Mouse (Mus musculus): Measurements from ENCODE around the gene Ak3.

The Ak3 gene

DNA sequence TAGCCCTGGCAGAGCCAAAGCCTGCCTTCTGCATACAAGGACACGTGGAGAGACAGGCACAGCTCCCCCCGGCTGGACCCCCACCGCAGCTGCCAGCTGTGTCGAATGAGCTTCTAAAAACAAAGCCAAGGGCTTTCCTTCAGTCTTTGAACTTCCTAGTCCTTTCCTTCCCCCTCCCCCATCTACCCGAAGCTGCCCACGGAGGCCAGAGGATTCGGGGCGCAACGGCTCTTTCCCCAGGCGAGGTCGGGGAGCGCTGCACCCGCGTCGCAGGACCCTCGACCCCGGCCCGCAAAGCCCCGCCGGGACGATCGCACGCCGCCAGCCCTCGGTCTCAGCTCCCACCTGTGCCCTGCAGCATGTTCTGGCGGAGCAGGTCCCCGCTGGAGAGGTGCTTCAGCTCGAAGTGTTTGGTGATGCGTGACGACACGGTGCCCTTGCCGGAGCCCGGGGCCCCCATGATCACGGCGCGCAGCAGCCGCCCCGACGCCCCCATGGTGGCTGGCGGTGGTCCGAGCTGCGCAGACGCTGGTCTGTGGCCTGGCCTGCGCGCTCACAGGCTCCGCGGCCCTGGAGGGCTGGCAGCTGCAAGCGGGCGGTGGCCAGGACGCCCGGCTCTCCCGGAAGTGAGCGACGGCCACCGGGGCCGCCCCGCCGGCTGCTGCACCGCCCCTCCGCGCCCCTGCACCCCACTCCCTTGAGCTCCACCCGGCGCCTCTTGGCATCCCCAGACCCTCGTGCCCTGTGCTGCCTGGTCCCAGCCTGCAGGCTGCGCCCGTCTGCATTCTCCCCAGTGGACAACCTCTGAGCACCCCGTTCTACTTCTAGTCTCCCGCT lies at the start of gene Ak3:
Ak3 (minus strand) TSS at position 628 of the 837 bp plus-strand sequence.
- peak; percentile 71 to 77 for DNase-seq

DNA sequence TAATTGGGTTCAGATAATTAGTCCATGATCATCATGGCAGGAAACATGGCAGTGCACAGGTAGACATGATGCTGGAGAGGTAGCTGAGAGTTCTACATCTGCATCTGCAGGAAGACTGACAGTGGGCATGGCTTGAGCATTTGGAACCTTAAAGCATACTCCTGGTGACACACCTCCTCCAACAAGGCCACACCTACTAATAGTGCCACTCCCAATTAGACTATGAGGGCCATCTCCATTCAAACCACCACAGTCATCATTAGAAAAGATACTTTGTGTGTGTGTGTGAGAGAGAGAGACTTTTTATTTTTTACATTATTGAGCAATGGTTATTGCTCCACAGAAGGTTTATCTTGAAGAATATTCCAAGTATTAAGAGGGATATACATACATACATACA lies 44.4 kb upstream of the Ak3 start:
- DNase-seq = no peak

DNA sequence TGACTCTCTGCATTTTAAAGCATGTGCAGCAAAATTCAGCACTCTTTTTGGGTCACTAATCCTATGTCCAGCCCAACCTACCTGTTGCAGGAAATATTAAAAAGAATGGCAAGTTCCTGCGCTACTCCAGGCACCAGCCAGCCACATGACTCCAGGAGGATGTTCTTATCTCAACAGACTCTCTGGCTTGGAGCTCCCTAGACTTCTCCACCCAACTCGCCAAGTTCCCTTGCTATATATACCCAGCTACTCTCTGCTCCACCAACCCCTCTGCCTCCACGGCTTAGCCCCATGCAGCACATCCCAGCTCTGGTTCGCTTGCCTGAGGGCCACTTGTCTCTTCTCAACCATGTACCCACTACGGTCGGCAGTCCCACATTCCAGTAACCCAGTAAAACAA lies 40.9 kb upstream of the Ak3 start:
- DNase-seq = no peak

DNA sequence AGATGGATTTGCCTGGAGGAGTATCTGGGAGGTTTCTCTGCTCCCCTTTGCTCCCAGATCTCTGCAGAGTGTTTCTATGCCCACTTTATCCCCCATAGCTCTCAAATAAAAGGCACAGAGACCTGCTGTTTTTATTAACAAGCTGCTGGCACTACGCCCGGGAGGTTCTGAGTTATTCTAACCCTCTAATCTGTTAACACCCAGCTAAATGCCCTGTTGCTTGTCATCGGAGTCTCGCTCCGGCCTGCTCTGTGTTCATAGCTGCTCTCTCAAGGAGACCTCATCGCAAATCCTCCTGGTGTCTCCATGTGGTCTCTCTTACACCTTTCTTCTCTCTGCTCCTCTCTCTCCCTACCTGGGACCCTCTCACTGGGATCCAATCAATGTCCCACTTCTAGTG lies 27.0 kb upstream of the Ak3 start:
- no peak for DNase-seq

DNA sequence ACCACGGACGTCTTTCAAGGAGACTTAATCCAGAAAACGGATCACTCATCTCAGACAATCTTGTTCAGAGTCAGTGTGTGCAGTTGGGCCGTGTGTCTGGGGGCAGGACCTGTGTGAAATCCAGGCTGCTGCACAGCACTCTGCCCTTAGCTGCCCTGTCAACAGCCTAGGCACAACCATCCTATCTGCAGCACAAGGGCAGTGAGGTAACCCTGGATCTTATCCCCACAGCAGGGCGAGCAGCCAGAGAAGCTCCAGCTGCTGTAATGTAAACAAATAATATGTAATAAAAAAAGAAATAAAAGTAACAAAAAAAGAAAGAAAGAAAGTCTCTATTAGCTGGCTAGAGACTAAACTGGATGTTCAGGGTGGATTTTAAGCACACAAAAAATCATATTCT lies 21.4 kb upstream of the Ak3 start:
- DNase-seq = no peak

DNA sequence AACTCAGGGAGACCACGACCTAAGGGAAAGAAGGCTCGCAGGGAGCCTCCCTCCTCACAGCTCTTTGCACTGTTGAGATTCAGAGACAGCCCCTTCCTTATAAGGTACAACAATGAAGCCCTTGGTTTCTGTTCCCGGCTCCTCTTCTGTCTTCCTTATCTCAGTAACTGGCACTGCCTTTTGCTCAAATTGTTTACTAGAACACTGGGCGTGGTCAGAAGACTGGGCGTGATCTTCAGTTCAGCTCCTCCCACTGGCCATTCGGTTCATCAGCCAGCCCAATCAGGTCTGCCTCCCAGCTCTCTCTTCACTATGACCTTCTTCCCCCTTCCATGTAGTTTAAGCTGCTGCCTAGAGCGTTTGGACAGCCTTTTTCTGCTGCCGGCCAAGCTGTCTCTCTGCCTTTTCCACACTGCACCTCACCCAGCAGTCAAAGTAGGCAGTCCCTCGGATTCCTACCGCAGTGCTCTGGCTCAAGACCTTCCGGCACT lies 19.3 kb upstream of the Ak3 start:
- peak; percentile 83 to 86 for DNase-seq

DNA sequence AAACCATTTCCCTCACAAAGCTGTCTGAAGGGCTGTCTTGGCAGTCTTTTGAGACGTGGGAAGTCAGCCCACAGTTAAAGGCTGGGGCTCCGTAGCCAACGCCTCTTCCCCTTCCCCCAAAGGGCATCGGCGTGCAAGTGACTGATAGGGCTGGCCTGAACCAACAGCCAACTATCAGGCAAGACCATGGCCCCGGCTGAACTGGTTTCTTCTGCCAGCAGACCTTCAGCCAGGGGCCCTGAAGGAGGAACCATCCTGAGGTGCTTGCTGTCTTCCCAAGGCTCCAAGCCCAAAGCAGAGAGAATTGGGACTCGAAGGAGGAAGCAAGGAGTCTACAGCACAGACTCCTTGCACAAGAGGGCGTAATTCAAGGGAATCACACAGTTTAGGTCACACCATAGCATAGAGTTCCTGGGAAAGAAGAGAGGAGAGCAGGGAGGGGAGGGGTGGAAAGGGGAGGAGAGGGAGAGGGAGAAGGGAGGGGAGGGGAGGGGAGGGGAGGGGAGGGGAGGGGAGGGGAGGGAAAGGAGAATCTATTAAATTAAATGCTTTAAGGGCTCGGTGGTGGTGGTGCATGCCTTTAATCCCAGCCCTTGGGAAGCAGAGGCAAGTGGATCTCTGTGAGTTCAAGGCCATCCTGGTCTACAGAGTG lies 16.8 kb upstream of the Ak3 start:
- DNase-seq = peak; percentile 24

DNA sequence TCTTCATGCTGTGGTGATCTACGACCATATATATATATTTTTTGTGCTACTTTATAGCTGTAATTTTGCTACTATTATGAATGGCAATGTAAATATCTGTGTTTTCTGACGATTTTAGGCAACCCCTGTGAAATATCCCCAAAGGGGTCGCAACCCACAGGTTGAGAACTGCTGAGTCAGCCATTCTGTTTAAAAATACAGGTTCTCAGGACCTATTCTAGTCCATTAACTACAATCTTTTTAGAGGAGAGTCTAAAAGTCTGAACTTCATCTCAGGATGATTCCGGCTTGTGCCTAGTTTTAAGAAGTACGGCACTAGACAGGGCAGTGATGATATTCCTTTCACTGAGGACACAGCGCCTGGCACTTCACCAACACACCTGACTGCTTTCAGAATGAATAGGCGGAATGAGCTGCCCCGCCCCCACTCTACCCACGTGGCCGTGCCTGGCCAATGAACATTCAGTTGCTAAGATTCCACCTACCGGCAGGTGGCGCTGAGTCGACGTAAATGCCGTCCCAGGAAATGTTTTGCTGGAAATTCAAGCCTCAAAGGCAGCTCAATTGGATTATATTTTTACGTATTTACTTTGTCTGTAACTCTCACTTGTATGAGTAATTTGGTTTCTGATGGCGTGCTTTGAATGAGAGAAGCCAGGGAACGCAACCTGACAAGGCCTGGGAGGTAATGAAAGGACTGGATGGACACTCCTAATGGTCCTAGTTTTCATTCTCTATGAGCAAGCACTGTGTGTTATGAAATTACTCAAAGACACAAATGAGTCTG lies 16.0 kb upstream of the Ak3 start:
- DNase-seq = peak; percentile 97

DNA sequence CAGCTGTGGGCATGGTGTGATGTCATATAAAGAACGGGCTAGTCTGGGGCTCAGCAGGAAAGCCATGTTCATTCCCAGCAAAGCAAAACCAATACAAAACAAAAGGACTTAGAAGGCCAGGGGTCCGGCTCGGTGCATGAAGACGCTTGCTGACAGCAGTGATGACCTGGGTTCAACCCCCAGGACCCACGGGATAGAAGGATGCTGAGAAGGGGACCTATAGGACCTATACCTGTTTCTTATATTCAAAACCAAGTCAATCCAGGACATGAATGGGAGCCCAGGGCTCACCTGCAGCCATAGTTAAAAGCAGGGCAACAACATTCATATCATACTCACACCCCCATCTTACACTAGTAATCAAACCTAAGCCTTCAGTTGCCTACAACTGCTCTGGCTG lies 15.2 kb upstream of the Ak3 start:
- no peak for DNase-seq

DNA sequence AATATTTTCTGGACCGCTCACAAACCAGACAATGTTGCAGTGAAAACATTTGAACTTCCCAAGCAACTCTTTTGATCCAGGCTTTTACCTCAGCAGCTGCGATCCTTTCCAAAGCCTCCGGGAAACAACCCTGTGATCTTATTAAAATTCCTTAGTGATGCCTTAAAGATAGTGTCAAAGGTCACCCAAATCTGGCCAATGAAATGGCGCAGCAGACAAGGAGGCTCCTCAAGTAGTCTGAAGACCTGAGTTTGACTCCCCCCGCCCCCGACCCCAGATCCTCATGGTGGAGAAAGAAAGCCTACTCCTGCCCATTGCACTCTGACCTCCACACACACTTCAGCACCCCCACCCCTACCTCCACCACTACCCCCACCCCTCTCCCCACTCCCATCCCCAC lies 12.5 kb upstream of the Ak3 start:
- no peak for DNase-seq

DNA sequence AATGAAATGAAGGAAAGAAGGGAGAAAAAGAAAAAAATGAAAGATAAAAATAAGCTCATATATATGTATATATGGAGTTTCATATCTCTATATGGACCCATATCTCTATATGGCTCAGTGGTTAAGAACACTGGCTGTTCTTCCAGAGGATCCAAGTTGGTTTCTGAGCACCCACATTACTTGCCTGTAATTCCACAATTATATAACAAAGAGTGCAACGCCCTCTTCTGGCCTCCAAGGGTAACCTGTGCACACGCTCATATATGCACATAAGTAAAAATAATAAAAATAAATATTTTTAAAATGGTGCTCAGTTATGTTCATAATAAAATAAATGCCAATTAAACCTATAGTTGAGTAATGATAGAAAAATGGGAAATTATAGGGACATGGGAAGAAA lies 11.9 kb upstream of the Ak3 start:
- no peak for DNase-seq

DNA sequence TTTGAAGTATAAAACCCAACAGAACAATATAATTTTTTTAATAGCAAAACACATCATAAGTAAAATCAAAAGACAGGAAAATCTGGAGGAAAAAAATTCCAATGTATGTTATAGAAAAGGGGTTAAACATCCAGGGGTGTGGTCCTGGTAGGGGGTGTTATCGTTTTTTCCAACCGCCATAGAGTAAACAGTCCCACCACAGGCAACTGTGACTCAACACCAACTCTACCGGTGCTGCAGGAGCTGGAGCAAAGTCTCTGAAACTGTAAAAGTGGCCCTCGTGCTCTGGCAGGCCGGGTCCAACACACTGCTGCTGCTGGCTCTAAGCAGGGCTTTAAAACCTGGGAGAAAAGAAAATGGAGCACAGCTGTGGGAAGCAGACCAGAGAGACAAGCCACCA lies 11.0 kb upstream of the Ak3 start:
- no peak for DNase-seq

DNA sequence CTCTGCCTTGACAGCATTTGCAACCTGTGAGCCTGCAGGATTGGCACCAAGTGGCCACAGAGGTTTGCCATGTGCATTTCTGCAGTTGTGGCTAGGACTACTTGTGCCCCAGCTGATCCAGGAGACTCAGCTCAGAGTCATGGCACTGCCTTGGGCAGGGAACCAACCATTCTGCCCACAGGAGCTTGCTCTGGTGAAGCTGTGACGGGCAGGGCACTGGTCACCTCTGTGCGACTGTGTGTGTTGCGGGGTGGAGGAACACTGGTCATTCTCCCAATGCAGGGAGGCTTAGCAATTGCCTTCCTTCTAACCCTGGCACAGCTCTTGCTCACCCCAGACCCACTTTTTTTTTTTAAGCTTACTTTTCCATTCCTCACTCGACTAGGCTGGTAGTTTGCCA lies 7.7 kb upstream of the Ak3 start:
- DNase-seq = no peak

DNA sequence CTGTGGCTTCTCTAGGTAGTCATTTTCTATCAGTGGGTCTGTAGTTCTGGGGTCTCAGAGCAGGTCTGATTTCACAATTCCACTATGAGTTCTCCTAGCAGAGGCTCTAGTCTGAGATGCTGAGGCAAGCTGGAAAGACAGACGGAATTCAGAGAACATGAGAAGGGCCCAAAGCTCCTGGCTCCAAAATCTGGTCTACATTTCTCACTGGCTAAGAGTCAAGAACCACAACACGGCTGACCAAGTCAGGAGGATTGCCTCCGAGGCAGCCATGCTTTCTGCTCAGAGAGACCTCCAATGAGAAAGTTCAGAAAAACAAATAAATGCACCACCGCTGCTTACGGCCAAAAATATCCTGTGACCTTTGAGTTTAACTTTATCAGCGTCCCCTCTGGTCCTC lies 6.8 kb upstream of the Ak3 start:
- no peak for DNase-seq

DNA sequence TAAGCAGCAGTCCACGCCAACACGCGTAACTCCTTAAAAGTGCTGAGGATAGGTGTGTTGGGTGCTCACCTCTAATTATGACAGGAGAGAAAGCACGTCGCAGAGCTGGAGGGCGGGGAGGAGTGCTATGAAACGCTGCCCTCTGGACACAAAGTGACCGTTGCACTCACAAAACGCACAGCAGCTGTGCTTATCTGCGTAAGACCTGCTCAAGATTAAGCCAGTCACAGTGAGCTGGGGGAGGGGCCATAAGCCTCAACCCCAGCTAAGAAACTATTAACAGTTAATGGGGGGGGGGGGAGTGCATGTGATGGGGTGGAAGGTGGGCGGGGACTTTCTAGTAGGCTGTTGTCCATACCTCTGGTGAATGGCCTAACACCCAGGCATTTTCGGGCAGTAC lies 5.0 kb upstream of the Ak3 start:
- no peak for DNase-seq

DNA sequence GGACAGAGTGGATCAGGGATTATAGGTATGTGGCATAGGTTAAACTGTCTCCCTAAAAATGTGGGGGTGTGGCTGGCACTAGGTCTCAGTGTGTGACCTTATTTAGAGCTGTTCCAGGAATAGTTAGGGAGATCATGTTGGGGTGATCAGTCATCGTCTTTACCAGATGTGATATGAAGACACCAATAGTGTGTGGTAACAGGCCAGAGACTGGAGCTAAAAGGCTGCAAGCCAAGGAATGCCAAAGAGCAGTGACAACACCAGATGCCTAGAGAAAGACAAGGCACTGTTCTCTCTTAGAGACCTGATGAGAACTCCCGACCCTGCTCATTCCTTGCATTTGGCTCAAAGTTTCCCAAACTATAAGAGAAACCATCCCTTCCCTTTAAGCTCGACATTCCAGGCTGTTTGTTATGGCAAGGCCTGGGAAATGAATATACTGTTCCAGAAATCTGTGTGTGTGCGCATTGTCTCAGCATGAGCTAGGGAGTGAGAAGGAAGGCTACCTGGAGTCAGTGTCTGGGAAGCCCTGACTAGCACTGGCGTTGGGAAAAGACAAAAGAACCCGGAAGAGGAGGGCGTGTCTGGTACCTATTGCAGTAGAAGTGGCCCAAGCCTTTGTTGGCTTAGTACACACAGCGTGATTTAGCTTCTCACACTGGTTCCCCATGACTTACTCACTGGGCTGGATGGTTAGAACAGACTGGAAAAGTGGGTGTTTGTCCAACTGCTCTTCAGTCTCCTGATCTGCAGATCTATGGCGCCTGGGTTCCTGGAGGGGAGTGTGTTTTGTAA lies 2.6 kb upstream of the Ak3 start:
- no peak for DNase-seq

DNA sequence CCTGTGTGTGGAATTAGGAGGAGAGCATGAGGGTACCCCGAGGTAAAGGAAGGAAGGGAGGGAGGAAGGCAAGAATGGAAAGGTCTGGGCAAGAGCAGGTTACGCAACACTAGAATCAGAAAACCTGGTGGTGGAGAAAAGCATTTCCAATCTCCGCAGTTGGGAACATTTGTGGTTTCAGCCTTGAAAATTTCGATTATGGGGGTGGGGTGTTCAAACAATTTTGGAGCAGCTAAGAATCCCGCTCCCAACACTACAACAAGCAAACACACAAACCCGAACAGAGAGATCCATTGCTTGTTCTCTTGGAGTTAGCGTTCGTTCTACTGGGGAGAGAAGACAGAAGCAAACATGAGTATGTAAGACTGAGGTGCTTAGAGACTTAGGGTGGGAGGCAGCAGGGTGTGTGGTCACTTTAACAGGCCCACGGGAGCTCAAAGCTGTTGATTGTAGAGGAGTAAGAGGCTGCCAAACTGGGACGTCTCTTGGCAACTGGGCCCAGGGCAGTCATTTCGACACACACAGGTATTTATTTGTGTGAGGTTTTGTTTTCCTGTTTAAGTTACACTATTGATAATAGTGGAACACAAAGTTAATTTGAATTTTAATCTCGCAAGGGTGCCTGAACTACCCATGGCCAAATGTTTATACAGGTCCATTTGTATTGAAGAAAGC lies 1.8 kb upstream of the Ak3 start:
- no peak for DNase-seq

DNA sequence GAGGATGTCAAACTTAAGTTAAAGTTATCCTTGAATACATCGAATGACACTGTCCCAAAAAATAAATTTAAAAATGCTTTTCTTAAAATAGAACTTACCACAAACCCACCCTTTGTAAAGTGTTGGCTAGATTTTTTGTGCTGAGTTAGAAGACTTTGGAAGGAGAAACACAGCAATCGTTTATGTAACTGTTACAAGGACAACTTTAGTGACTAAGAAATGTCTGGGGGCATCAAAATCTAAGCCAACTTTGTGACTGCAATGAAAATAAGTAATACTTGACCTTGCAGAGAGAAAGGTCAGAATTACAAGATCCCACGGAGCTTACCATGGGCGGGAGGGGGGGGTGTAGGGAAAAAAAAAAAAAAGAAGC lies 814 bp downstream of the Ak3 start:
- DNase-seq = no peak

DNA sequence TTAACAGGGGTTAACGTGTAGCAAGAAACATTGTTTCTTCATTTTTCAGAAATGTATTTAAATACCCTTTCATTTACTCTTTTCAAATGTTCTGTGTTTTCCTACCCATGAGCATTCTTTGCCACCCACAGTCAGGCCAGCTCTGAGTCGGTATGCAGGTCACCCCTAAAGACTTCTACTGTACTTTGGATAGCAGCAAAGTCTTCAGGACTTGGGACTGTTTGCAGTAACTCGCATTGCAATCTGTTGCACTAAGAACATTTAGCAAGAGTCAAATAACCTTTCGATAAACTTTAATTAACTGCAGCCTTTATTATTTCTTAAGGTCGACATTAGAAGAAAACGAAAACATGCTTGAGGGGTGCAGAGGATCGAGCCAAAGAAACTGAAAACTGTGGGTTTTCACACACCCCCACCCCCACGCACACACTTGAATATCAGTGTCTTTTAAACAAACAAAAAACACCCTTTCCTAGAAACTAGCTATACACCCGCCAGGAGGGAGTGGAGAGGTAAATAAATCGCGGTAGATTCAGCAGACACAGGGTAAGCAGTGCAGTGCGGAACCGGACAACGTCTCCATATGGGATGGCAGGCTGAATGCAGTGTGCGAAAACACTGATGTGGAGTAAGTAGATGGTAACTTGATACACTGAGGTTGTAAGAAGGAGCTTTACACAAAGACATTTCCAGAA lies 1.7 kb downstream of the Ak3 start:
- no peak for DNase-seq

DNA sequence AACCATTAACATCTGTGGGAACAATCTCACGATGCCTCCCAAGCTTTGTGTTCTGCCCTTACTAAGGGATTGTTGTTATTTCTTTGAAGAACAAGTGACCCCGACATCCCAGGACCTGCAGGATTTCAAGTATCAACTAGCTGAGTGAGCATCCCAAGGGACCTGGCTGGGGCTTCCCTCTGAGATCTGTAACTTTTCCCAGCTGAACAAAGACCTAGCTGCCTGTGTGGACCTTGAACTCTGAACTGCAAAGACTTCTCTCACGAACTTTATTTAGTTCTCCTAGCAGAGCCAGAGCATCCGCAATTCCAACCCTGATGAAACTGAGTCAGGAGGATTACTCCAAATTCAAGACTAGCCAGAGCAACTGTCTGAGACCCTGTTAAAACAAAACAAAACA lies 2.4 kb downstream of the Ak3 start:
- DNase-seq = no peak

DNA sequence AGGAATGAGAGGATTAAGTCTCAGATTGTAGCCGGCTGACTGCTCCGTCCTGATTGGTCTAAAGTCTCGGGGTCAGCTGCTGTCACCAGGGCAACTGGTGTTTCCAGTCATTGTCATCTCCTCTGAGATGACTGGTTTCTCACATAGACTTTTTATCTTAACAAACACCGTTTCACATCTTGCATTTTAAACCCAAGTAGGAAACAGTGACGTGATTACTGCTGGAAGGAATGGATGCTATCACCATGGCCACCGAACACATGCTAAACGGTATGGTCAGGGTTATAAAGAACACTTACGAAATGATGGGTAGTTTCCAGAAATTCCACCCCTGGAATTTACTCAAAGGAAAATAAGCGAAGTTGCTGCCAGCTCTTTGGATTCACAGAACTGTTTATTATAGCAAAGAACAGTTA lies 3.4 kb downstream of the Ak3 start:
- DNase-seq = no peak

DNA sequence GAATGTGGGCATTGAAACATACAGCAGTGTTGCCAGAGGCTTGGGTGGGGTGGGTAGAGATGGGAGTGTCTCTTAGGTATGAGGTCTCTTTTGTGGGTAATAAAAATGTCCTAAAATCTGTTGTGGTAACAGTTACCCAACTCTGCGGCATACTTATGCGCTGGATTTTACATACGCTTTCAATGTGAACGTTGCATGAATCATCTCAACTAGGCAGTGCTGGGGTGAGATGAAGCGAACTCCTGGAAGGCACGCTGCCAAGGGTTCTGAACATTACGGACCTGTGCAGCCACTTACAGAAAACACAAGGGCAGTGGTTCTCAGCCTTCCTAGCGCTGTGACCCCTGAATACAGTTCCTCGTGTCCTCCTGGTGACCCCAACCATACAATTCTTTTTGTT lies 5.1 kb downstream of the Ak3 start:
- no peak for DNase-seq

All from B cell, adult 2 months (primary cell).